Mouse (Mus musculus): ENCODE measurements around the gene Zfp628.

DNA sequence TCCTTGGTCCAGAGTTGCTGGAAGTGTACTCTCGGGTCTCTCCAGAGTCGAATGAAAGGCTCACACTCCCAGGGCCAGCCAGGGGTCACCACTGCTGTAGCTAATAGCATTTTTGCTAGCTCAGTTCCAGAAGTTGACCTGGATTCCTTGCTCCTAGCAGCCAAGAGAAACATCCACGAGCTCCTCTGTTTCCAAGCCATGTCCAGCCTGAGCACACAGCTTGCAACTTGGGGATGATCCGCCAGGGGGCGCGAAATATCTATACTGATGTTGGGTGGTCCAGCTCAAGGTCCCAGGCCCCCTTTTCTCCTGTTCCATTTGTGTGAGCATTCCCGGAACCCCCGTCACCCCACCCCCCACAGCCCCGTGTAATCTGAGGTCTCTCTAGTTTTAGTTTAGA lies 3.5 kb upstream of the Zfp628 start:
- TF ChIP-seq CTCF (IDR thresholded peaks at IDR 0.05; ENCODE audit: borderline replicate concordance, control insufficient read depth, extremely low read depth, insufficient read depth, low read length, poor library complexity) = no peak
- TF ChIP-seq POLR2A (IDR thresholded peaks at IDR 0.05; ENCODE audit: control insufficient read depth, extremely low read depth, insufficient read depth, low read length, poor library complexity) = no peak
